Mouse (Mus musculus) adrenal gland, postnatal 36 days (tissue): ENCODE data around the gene Ccdc157. TPM values are rescaled to one million over a fixed set of nuclear protein-coding genes. Genes with fewer than 3 reads are reported as not detected.

Source experiments
- DNase-seq, 2 experiments: peaks; one replicate each; pipeline ENCODE4 v3.0.0; 2021; ENCODE audit warnings: mixed read lengths in 1 of 2
- total RNA-seq, 2 experiments: library from RNA; stranded (reverse); gene quantifications; 2 replicates each; pipeline ENCODE4 v1.2.3; 2021

The Ccdc157 gene
- total RNA-seq, 2 experiments from 2014 or later, result 7.3 to 11.6 TPM

GRCm38 (mm10) chr11:4183511-4183910 is 23.4 kb upstream of the Ccdc157 start:
- DNase-seq, result peak in 1 of 2 experiments; percentile 47

- DNase-seq, result peak; percentile 36 to 41
These were observed 22.0 kb upstream of the Ccdc157 start for GRCm38 (mm10) chr11:4182061-4182460.

GRCm38 (mm10) chr11:4177716-4178115 is 17.6 kb upstream of the Ccdc157 start:
- DNase-seq, result no peak

GRCm38 (mm10) chr11:4174586-4174985 is 14.5 kb upstream of the Ccdc157 start:
- DNase-seq, result peak in 1 of 2 experiments; percentile 69

- no peak for DNase-seq
These were observed 6.5 kb upstream of the Ccdc157 start for GRCm38 (mm10) chr11:4166467-4167090.

- DNase-seq, result peak; percentile 35 to 58
These were observed 4.6 kb upstream of the Ccdc157 start for GRCm38 (mm10) chr11:4164701-4165100.

- DNase-seq, result no peak
These were observed 826 bp upstream of the Ccdc157 start for GRCm38 (mm10) chr11:4160758-4161480.

GRCm38 (mm10) chr11:4158676-4159075 is 1.4 kb downstream of the Ccdc157 start:
- no peak for DNase-seq

GRCm38 (mm10) chr11:4155641-4156040 is 4.5 kb downstream of the Ccdc157 start:
- no peak for DNase-seq

GRCm38 (mm10) chr11:4153694-4154093 is 6.4 kb downstream of the Ccdc157 start:
- no peak for DNase-seq

- no peak for DNase-seq
These were observed 10.2 kb downstream of the Ccdc157 start for GRCm38 (mm10) chr11:4149886-4150285.

- DNase-seq, result peak in 1 of 2 experiments; percentile 11
These were observed 11.4 kb downstream of the Ccdc157 start for GRCm38 (mm10) chr11:4148536-4149156.

GRCm38 (mm10) chr11:4148120-4148519 is 12.0 kb downstream of the Ccdc157 start:
- DNase-seq, result peak; percentile 18 to 21

GRCm38 (mm10) chr11:4147098-4147497 is 13.0 kb downstream of the Ccdc157 start:
- DNase-seq, result no peak

- DNase-seq, result no peak
These were observed 13.7 kb downstream of the Ccdc157 start for GRCm38 (mm10) chr11:4146381-4146780.

GRCm38 (mm10) chr11:4143281-4144062 is 16.6 kb downstream of the Ccdc157 start:
- DNase-seq, result no peak

GRCm38 (mm10) chr11:4142352-4142751 is 17.7 kb downstream of the Ccdc157 start:
- DNase-seq, result no peak

GRCm38 (mm10) chr11:4141505-4141904 is 18.6 kb downstream of the Ccdc157 start:
- DNase-seq, result no peak

GRCm38 (mm10) chr11:4138964-4139363 is 21.1 kb downstream of the Ccdc157 start:
- no peak for DNase-seq

- DNase-seq, result peak; percentile 91 to 96
These were observed 24.8 kb downstream of the Ccdc157 start, which contains the start of gene Rnf215 for GRCm38 (mm10) chr11:4134986-4135935. Gene Rnf215 (plus strand): TSS chr11:4135202.

GRCm38 (mm10) chr11:4134400-4134799 is 25.7 kb downstream of the Ccdc157 start:
- no peak for DNase-seq
